Mouse (Mus musculus) liver, embryonic 14.5 days (tissue): ENCODE data around the gene Zmym6. TPM values are rescaled to one million over a fixed set of nuclear protein-coding genes. Genes with fewer than 3 reads are reported as not detected.

Experiments
- ATAC-seq: fragments of 200-750 bp; cut with Nextera tagmentation; 2 replicates; pipeline ENCODE4 v1.8.0; 2017; ENCODE audit warnings: moderate number of reproducible peaks, mild to moderate bottlenecking, moderate library complexity; ENCODE audit not compliant: insufficient read depth
- DNase-seq, 3 experiments: peaks; one replicate each; pipeline ENCODE4 v3.0.0-alpha.2; 2012 to 2013; ENCODE audit warnings: low read depth in 3 of 3, low spot score in 3 of 3
- H3K27ac ChIP-seq: fragments of 300-500 bp; sonication (generic); 2 replicates; pipeline ENCODE4 v1.5.1; 2014; ENCODE audit warnings: moderate library complexity, mild to moderate bottlenecking, control low read depth, inconsistent platforms
- H3K27me3 ChIP-seq: fragments of 300-500 bp; sonication (generic); 2 replicates; pipeline ENCODE4 v1.6.1; 2014; ENCODE audit warnings: mild to moderate bottlenecking, low read length, moderate library complexity; ENCODE audit not compliant: control insufficient read depth, insufficient read depth
- H3K36me3 ChIP-seq: fragments of 300-500 bp; sonication (generic); replicated peaks from 2 replicates; pipeline ENCODE4 v1.6.1; 2014; ENCODE audit warnings: low read depth; ENCODE audit not compliant: control insufficient read depth, insufficient read depth
- H3K4me1 ChIP-seq, 2 experiments: fragments of 200-500 bp in 1 of 2; fragments of 300-500 bp in 1 of 2; sonication (generic) in 1 of 2; replicated peaks; 2 replicates each; pipeline ENCODE4 v1.6.1; 2012 to 2014; ENCODE audit warnings: antibody characterized with exemption in 1 of 2, inconsistent platforms in 1 of 2, low read length in 1 of 2; ENCODE audit not compliant: control insufficient read depth in 2 of 2, insufficient read depth in 2 of 2
- H3K4me2 ChIP-seq: fragments of 300-500 bp; sonication (generic); 2 replicates; pipeline ENCODE4 v1.6.1; 2014; ENCODE audit warnings: low read depth, mild to moderate bottlenecking, control low read depth, moderate library complexity
- H3K4me3 ChIP-seq, 2 experiments: fragments of 200-500 bp in 1 of 2; fragments of 300-500 bp in 1 of 2; sonication (generic) in 1 of 2; 2 replicates each; pipeline ENCODE4 v1.5.1; 2012 to 2014; ENCODE audit warnings: low read depth in 2 of 2, low read length in 2 of 2, mild to moderate bottlenecking in 2 of 2, control low read depth in 1 of 2, inconsistent platforms in 1 of 2, moderate library complexity in 1 of 2; ENCODE audit not compliant: insufficient read depth in 1 of 2
- H3K9ac ChIP-seq: fragments of 300-500 bp; sonication (generic); replicated peaks from 2 replicates; pipeline ENCODE4 v1.6.1; 2014; ENCODE audit warnings: mild to moderate bottlenecking, control low read depth, moderate library complexity
- H3K9me3 ChIP-seq: fragments of 300-500 bp; sonication (generic); 2 replicates; pipeline ENCODE4 v1.6.1; 2016; ENCODE audit warnings: low read length, mixed read lengths; ENCODE audit not compliant: control insufficient read depth
- CTCF ChIP-seq: IDR thresholded peaks from 2 replicates; pipeline ENCODE4 v1.5.1; 2016; ENCODE audit warnings: antibody characterized with exemption, low read depth, control low read depth
- EP300 ChIP-seq: IDR thresholded peaks from 2 replicates; pipeline ENCODE4 v1.6.1; 2016; ENCODE audit warnings: antibody characterized with exemption, low read depth
- WGBS: fragments of 180-500 bp; shearing (Covaris S2); extraction: QIAGEN DNeasy Blood & Tissue Kit; methylation state at CpG from one replicate; pipeline ENCODE4 v1.1.7; 2014; ENCODE audit not compliant: insufficient replicate concordance; 5-methylcytosine and 5-hydroxymethylcytosine counted together
- polyA plus RNA-seq, 2 experiments: library from polyadenylated mRNA; depleted of rRNA in 1 of 2; stranded (reverse) in 1 of 2; unstranded in 1 of 2; fragments of >200 nt; fragmentation: Nextera tagmentation in 1 of 2; extraction: Ambion mirVana in 1 of 2; gene quantifications; 2 replicates each; pipeline versions ENCODE4 v1.2.1 to v1.2.3; 2012 to 2014

Gene Zmym6
- polyA plus RNA-seq, 2 experiments = 1.9 to 3.7 TPM

- no peak for DNase-seq
- Histone ChIP-seq H3K36me3 (no peaks in the 10 kb centered on the region), H3K9me3 (no peaks in the 10 kb centered on the region), H3K9ac (no peak within 1 kb of the TSS), H3K4me3 (no peak within 1 kb of the TSS), H3K4me2 (no peak within 1 kb of the TSS), H3K4me1 (peaks cover 8% of the 10 kb centered on the region in 2 experiments), H3K27ac (no peak within 1 kb of the TSS), H3K27me3 (no peaks in the 10 kb centered on the region)
- WGBS = 81% methylated on average over 5 of the region's 5 CpGs
- ATAC-seq = no peak
- TF ChIP-seq CTCF (no peak), EP300 (no peak)
These were observed 46.2 kb downstream of the Zmym6 start, which contains the start of gene Tmem35b for GRCm38 (mm10) chr4:127123391-127123790. Gene Tmem35b (plus strand): TSS chr4:127123691.

- Histone ChIP-seq H3K9me3 (no peaks in the 10 kb centered on the region), H3K4me1 (peaks cover 8% of the 10 kb centered on the region in 2 experiments), H3K36me3 (no peaks in the 10 kb centered on the region), H3K4me3 (no peak overlapping the region), H3K9ac (no peak overlapping the region), H3K4me2 (no peak overlapping the region), H3K27me3 (no peaks in the 10 kb centered on the region), H3K27ac (no peak overlapping the region)
- WGBS = 66% methylated on average over 1 of the region's 1 CpGs
- ATAC-seq = no peak
- TF ChIP-seq EP300 (no peak), CTCF (no peak)
- DNase-seq = no peak
These were observed 47.1 kb downstream of the Zmym6 start for GRCm38 (mm10) chr4:127124331-127124730.

DNA sequence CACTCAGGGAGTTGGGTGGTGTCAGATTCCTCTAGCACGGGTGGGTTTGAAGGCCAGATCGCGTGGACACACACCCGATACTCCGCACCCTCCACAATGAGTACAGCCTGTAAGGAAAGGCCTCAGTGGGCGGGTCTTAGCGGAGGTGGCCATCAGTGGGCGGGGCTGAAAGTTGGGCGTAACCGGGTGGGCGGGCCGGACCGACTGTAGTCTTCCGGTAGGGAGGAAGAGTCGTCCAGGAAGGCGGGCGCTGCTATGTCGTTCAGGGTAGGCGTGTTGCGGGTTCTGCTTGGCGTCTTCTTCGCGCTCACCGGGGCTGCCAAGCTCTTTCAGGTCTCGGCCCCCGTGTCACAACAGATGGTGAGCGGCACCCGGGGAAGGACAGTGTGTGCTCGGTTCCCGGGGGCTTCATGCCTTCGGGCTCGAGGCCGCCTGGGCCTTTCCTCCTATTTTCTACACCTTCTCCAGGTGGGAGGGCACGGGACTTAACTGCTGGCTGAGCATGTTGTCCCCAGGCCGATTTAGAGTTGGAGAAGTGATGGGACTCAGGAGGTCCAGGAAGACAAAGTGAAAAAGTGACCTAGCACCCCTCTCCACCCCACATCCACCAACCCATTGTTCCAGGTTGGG, 48.8 kb downstream of the Zmym6 start:
- Histone ChIP-seq H3K4me3 (peak overlapping the region; percentile 61 to 68), H3K4me2 (peak overlapping the region; percentile 93), H3K9ac (peak overlapping the region; percentile 80), H3K27ac (no peak overlapping the region; the same call in 1 of the 2 replicates), H3K36me3 (no peaks in the 10 kb centered on the region), H3K27me3 (no peaks in the 10 kb centered on the region), H3K4me1 (peaks cover 8% of the 10 kb centered on the region in 2 experiments), H3K9me3 (no peaks in the 10 kb centered on the region)
- ATAC-seq = peak; percentile 97
- TF ChIP-seq CTCF (no peak), EP300 (no peak)
- WGBS = 2% methylated on average over 35 of the region's 35 CpGs
- peak; percentile 79 to 83 (median 81) for DNase-seq

DNA sequence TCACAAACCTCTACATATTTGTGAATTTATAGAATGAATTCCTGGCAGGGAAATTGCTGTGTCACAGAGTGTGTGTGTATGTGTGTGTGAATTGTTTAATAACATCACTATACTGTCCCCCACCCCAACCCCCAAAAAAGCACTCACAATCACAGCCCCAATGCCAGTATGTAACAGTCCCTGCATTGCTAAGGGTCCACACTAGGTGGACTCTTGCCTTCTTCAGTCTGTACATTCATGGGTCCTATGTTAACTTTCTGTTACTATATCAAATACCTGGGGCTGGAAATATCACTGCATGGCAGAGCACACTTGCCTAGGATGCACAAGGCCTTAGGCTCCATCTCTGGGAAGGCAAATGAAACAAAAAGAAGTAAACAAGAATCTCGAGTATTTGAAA, 57.5 kb downstream of the Zmym6 start:
- Histone ChIP-seq H3K4me2 (no peak overlapping the region), H3K9me3 (no peaks in the 10 kb centered on the region), H3K4me3 (no peak overlapping the region), H3K9ac (no peak overlapping the region), H3K4me1 (no peaks in the 10 kb centered on the region), H3K27me3 (no peaks in the 10 kb centered on the region), H3K36me3 (no peaks in the 10 kb centered on the region), H3K27ac (no peak overlapping the region)
- ATAC-seq (no peak), DNase-seq (no peak)
- WGBS = 18% methylated on average over 1 of the region's 1 CpGs
- TF ChIP-seq CTCF (no peak), EP300 (no peak)

- no peak overlapping the region for H3K4me2 ChIP-seq
- no peak overlapping the region for H3K4me3 ChIP-seq
- no peak for DNase-seq
- H3K4me1 ChIP-seq = no peaks in the 10 kb centered on the region
- no peaks in the 10 kb centered on the region for H3K36me3 ChIP-seq
- H3K9me3 ChIP-seq = no peaks in the 10 kb centered on the region
- no peak for TF ChIP-seq EP300
- TF ChIP-seq CTCF = no peak
- no peak overlapping the region for H3K9ac ChIP-seq
- ATAC-seq = no peak
- H3K27me3 ChIP-seq = no peaks in the 10 kb centered on the region
- H3K27ac ChIP-seq = no peak overlapping the region
- WGBS = 61% methylated on average over 5 of the region's 5 CpGs
These were observed 60.4 kb downstream of the Zmym6 start for GRCm38 (mm10) chr4:127137591-127137990.
